Mouse (Mus musculus) effector memory CD4-positive, alpha-beta T cell, adult 5 months (primary cell): ENCODE data around the gene Coro2a. TPM values are rescaled to one million over a fixed set of nuclear protein-coding genes. Genes with fewer than 3 reads are reported as not detected.

Source experiments
- polyA plus RNA-seq: library from polyadenylated mRNA; unstranded; fragments of 100-300 nt; shearing (Covaris generic); gene quantifications from one replicate; pipeline ENCODE4 v1.2.1, GENCODE M21; 2017

Gene Coro2a
- 82.0 TPM for polyA plus RNA-seq

DNA sequence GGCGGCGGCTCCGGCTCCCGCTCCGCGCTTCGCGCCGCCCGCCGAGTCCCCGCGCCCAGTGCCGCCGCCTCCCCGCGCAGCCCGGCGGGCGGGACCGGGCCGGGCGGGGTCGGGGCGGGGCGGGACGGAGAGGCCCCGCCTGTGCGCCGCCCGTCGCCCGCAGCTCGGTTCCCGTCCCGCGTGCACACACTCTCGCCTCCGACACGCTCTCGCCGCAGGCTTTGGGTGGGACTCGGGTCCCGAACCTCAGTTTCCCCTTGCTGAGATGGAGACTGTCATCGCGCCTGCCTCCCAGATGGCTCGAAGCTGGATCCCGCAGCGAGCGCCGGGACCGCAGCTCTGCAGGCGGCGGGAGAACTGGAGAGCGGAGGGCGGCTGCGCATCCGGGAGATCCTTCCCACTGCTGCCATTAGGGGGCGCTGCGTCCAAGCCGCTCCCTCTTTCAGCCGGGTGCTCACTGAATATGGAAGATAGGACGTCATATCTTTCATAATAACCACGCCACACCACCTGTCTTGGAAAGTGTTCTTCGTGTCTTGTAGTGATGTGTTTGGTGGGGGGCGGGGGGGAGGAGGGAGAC lies at the start of gene Coro2a:
Gene Coro2a, minus strand, starts transcription at position 359 of the 580 bp plus-strand sequence.

DNA sequence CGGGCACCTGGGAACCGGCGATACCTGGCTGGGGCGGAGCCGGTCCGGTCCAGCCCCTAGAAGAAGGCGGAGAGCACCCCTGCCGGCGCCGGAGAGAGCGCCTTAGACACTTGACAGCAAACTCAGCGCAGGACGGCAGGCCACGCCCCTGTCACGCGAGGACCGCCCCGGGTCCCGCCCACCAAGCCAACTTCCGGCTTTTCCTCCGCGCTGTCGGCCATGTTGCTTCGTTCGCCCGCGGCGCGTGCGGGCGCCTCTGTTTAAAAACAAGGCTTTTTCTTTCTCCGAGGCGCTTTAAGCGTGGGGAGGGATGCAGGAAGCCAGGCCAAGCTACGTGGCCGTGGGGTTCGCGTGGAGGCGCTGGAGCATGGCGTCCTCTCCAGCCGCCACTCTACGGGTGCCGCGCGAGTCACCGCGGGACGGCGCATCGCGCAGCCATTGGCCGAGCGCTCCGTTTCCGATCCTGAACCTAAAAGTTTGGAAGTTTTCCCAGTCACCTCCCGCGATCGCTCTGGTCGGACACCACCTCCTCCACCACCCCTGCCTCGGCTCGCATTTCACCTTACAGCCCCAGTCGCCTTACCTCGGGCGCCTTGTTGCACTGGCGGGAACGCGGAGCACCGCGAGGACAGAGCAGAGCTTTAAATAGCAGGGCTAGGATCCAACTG lies 48.2 kb upstream of the Coro2a start, which contains the start of gene Tbc1d2:
Gene Tbc1d2, minus strand, starts transcription at position 124 of the 668 bp plus-strand sequence.

DNA sequence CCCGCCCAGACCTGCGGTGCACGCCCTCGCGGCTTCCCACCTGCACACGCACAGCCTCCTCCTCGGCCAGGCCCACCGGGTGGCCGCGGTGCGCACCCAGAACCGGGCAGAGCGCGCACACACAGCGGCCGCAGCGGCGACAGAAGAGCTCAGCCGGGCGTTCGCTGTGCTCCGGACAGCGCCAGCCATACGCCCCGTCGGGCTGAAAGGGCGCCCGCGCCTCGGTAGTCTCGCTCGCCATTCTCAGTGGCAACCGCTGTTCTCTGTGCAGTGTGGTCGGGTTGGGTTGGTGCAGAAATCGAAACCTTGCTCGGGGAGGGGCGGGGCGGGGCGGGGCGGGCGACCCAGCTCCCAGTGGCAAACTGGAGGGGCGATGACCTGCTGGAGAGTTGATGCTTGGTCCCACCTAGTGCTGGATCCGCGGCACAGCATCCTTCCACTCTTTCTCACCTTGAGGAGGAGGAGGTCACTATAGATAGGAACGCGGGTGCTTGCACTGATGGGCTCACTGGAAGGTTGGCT lies 66.1 kb downstream of the Coro2a start, which contains the start of gene Trim14:
Gene Trim14, minus strand, starts transcription at position 302 of the 522 bp plus-strand sequence.

DNA sequence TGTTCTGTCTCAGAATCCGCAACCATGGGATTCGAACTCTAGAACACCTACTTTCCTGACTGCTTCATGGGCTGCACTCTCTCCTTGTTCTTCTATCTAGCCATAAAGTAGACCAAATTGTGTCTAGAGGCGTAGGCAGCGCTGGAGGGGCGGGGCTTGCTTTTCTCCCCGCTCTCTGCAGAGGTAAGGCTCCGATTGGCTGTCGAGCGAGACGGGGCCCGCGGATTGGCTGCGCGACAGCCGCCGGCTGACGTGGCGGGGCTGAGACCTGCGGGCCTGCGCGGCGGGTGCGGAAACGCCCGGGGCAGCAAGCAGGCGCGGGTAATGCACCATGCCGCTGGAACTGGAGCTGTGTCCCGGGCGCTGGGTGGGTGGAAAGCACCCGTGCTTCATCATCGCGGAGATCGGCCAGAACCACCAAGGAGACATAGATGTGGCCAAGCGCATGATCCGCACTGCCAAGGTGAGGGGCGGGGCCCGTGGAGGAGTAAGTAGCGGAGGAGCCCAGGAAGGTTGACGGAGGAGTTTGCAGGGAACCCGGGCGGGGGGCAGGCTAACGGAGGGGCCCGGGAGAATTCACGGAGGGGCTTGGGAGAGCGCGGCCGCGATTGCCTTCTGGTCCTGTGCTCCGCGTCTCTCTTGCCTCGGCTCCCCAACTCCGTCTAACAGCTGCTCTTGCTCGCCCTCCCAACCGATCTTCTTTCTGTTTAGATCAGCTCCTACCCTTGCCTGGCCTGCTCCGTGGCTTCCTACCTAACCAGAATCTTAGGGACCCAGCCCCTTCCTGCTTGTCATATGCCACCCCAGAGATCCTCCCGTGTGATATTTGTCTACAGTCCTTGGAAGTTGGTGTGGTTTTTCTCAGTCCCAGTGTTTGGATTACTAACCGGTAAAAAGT lies 112.7 kb downstream of the Coro2a start, which contains the start of gene Nans:
Gene Nans, plus strand, starts transcription at position 221 of the 898 bp plus-strand sequence.

Other genes starting within 250 kb of the Coro2a start
- 25.5 TPM for gene Trmo, start 212.8 kb downstream of the Coro2a start, polyA plus RNA-seq
- gene Hemgn, start 188.7 kb downstream of the Coro2a start, polyA plus RNA-seq, result not detected
- gene Anp32b, start 151.3 kb downstream of the Coro2a start, polyA plus RNA-seq, result 123 TPM
- 43.6 TPM for gene Nans, start 113.0 kb downstream of the Coro2a start, polyA plus RNA-seq
- gene Trim14, start 66.1 kb downstream of the Coro2a start, polyA plus RNA-seq, result 57.2 TPM
- gene Tbc1d2, start 48.0 kb upstream of the Coro2a start, polyA plus RNA-seq, result 0.82 TPM